Mouse (Mus musculus): ENCODE data around the gene Srm. TPM values are rescaled to one million over a fixed set of nuclear protein-coding genes. Genes with fewer than 3 reads are reported as not detected.

The Srm gene
- 71.7 TPM for polyA plus RNA-seq (2015; fragmentation: Illumina TruSeq; extraction: RNeasy Lipid Tissue Mini Kit (QIAGEN cat#74804); ENCODE audit: low read depth, low replicate concordance)

DNA sequence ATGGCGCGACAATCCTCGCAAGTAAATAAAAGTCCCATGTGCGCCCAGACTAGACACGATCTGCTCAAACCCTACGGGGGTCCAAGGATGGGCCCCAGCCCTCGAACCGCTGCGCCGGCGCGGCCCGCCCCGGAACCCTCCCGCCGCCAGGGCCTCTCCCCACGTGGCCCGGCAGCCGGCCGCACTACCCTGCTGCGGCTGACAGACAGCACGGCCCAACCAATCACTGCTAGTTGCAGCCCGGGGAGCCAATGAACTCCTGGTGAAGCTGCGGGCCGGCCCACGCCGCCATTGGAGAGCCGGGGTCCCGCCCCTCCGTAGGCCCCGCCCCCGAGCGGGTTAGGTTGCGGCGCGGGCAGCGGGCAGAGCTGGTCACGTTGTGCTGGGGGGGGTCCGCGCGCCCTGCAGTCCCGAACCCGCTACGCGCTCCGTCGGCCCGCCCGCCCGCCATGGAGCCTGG is at the start of gene Srm:
TSS of gene Srm (plus strand) at position 333 of the 460 bp plus-strand sequence.

DNA sequence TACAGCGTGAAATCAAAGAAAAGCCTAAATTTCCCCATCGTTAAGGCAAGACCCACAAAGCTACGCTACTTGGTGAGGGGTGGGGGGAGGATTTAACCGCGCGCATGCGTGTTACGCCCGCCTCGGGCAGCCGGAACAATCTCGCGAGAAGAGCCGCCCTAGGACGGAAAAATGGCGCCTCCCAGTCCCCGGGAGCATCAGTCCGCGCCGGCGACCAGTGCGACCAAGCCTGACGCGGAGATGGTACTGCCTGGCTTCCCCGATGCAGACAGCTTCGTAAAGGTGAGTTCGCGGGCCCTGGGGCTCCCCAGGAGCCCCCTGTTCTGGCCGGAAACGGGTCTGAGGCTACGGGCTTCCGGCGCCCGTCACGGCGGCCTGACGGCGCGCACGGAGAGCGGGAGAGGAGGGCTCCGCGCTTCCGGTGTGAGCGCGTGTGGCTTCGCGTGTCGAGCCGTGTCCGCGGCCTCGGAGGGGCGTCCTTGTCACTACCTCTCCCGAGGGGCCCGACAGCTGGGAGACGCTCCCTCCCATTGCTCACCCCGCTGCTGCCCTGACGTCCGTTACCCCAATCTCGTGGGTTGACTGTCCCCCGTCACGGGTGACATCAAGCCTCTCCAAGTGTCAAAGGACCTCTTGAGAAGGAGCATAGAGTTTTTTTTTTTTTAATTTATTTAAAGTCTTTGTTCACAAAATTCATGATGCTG is 32.9 kb upstream of the Srm start, which contains the start of gene Exosc10:
TSS of gene Exosc10 (plus strand) at position 133 of the 704 bp plus-strand sequence.

DNA sequence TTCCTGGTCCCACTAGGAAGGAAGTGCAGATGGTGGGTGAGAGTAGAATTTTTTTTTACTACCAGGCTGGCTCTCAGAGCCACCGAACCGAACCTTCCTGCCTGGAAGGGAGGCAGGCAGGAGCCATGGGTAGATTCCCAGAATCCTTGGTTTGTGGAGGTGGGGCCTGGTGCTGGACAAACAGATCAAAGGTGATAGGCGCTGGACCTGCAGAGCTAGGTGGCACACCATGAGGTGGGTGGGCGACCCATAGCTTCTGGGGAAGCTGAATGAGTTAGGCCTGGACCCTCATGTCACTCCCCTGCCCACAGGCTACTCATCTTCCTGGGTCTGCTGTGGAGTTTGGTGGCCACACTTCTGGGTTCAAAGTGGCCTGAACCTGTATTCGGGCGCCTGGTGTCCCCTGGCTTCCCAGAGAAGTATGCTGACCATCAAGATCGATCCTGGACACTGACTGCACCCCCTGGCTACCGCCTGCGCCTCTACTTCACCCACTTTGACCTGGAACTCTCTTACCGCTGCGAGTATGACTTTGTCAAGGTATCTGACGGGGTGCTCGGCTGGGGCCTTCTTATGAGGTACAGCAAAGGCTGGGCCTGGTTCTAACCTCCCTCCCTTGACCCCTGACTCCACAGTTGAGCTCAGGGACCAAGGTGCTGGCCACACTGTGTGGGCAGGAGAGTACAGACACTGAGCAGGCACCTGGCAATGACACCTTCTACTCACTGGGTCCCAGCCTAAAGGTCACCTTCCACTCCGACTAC is 11.2 kb downstream of the Srm start, which contains the start of gene Masp2:
TSS of gene Masp2 (plus strand) at position 198 of the 764 bp plus-strand sequence.

DNA sequence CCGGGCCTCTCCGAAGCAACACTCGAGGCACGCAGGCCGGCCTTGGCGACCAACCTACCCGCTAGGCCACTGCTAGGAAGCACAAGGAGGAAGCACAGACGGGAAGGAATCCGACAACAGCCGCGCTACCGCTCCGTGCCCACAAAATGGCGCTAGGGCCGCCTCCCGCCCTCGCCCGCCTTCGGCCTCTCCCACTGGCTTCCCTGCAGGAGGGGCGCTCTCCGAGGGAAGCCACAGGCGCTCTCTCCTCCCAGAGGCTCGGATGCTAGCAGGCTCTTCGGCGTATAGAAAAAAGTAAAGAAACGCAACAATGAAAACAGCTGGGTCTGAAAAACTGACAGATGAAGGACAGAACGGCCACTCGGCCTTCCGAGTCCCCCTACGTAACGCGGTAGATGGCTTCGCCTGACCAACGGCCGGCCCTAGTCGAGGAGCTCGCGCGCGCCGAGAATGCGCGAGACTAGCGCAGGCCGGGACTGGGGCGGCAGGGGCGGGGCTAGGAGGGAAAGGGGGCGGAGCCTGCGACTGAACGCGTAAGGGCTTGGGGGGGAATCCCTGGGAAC is 35.4 kb downstream of the Srm start, which contains the start of gene Tardbp:
TSS of gene Tardbp (minus strand) at position 397 of the 563 bp plus-strand sequence.

DNA sequence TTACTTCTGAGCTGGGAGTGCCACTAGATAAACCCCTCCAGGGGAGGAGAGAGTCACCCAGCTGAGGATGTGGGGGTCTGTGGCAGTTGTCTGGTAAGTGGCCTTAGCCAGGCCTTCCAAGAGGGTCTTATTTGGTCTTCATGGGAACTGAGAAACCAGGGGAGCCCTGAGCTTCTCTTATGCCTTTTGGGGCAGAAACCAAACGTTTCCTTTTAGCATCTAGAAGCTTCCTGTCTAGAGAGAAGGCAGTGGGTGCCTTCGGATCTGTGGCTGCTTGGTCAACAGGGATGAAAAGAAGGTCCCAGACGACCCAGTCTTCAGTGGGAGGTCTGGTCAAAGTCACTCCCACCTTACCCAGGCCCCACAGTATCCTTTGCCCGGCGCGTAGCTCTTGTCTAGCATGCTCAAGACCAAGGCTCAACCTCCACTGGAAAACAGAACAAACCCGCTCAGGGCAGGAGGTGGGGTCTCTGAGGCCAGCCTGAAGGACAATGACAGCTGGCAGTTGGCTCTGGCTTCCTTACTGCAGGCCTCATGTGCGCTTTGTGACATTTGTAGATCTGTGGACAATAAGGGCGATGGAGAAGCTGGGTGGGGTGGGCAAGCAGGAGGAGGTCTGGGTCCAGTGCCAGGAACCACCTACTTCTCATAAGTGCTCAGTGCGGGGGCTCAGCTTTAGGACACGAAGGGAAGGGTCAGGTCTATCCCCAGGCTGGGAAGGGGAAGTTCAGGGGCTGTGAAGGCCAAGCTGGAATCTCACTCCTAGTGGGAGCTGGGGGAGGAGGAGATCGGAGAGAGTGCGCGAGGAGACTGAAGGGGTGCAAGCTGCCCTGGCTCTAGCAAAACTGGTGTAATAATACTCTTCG is 52.2 kb downstream of the Srm start, which contains the start of gene Gm572:
TSS of gene Gm572 (plus strand) at position 27 of the 866 bp plus-strand sequence.

Other genes starting within 250 kb of the Srm start
- gene Ubiad1, start 146.7 kb upstream of the Srm start, polyA plus RNA-seq (2015; fragmentation: Illumina TruSeq; extraction: RNeasy Lipid Tissue Mini Kit (QIAGEN cat#74804); ENCODE audit: low read depth, low replicate concordance) = 7.9 TPM
- gene Mtor, start 142.9 kb upstream of the Srm start, polyA plus RNA-seq (2015; fragmentation: Illumina TruSeq; extraction: RNeasy Lipid Tissue Mini Kit (QIAGEN cat#74804); ENCODE audit: low read depth, low replicate concordance) = 36.0 TPM
- gene Angptl7, start 91.0 kb upstream of the Srm start, polyA plus RNA-seq (2015; fragmentation: Illumina TruSeq; extraction: RNeasy Lipid Tissue Mini Kit (QIAGEN cat#74804); ENCODE audit: low read depth, low replicate concordance) = 0.40 TPM
- 41.6 TPM for gene Exosc10, start 33.1 kb upstream of the Srm start, polyA plus RNA-seq (2015; fragmentation: Illumina TruSeq; extraction: RNeasy Lipid Tissue Mini Kit (QIAGEN cat#74804); ENCODE audit: low read depth, low replicate concordance)
- 0.73 TPM for gene Masp2, start 11.1 kb downstream of the Srm start, polyA plus RNA-seq (2015; fragmentation: Illumina TruSeq; extraction: RNeasy Lipid Tissue Mini Kit (QIAGEN cat#74804); ENCODE audit: low read depth, low replicate concordance)
- gene Tardbp, start 35.5 kb downstream of the Srm start, polyA plus RNA-seq (2015; fragmentation: Illumina TruSeq; extraction: RNeasy Lipid Tissue Mini Kit (QIAGEN cat#74804); ENCODE audit: low read depth, low replicate concordance) = 214 TPM
- gene Gm572, start 51.8 kb downstream of the Srm start, polyA plus RNA-seq (2015; fragmentation: Illumina TruSeq; extraction: RNeasy Lipid Tissue Mini Kit (QIAGEN cat#74804); ENCODE audit: low read depth, low replicate concordance) = not detected
- gene Casz1, start 212.9 kb downstream of the Srm start, polyA plus RNA-seq (2015; fragmentation: Illumina TruSeq; extraction: RNeasy Lipid Tissue Mini Kit (QIAGEN cat#74804); ENCODE audit: low read depth, low replicate concordance) = 0.89 TPM